Mouse (Mus musculus) CH12.LX (cell line): ENCODE results near the gene Fbxo42.
"Not testable (repeated sequence)": the region's sequence is repeated elsewhere in the genome, so short reads cannot be mapped to it uniquely, and the experiment has no call there.

Experiments used
- CTCF ChIP-seq, 2 experiments: IDR thresholded peaks in 1 of 2; conservative IDR thresholded peaks in 1 of 2; 2 replicates each; pipeline ENCODE4 v1.5.1; 2011 to 2012; ENCODE audit warnings: low read depth in 2 of 2, low read length in 2 of 2, improper control_type of control experiment in 1 of 2, inconsistent platforms in 1 of 2, mild to moderate bottlenecking in 1 of 2, moderate library complexity in 1 of 2
- JUND ChIP-seq: conservative IDR thresholded peaks from 2 replicates; pipeline ENCODE4 v1.6.1; 2011; ENCODE audit warnings: low read depth, low read length, improper control_type of control experiment
- KAT2A ChIP-seq: IDR thresholded peaks from 2 replicates; pipeline ENCODE4 v1.6.1; 2012; ENCODE audit warnings: low read length, improper control_type of control experiment, inconsistent platforms; ENCODE audit not compliant: insufficient replicate concordance
- MEF2A ChIP-seq: IDR thresholded peaks from 2 replicates; pipeline ENCODE4 v1.6.1; 2014; ENCODE audit warnings: low read depth, mild to moderate bottlenecking, inconsistent platforms, low read length, improper control_type of control experiment, borderline replicate concordance
- MXI1 ChIP-seq: IDR thresholded peaks from 2 replicates; pipeline ENCODE4 v1.6.1; 2011; ENCODE audit warnings: mild to moderate bottlenecking, low read depth, low read length, improper control_type of control experiment
- POLR2A ChIP-seq: IDR thresholded peaks from 2 replicates; pipeline ENCODE4 v1.6.1; 2011; ENCODE audit warnings: low read depth, mild to moderate bottlenecking, improper control_type of control experiment, low read length
- UBTF ChIP-seq: IDR thresholded peaks from 2 replicates; pipeline ENCODE4 v1.6.1; 2012; ENCODE audit warnings: low read depth, mild to moderate bottlenecking, inconsistent platforms, low read length, improper control_type of control experiment, moderate library complexity
- ZMIZ1 ChIP-seq: IDR thresholded peaks from 2 replicates; pipeline ENCODE4 v1.6.1; 2012; ENCODE audit warnings: low read depth, mild to moderate bottlenecking, inconsistent platforms, low read length, improper control_type of control experiment

GRCm38 (mm10) chr4:141145124-141145523, 2.6 kb upstream of the Fbxo42 start:
- not testable (repeated sequence) for TF ChIP-seq JUND; KAT2A; POLR2A; CTCF (conservative IDR thresholded peaks at IDR 0.05 in 1 of 2, IDR thresholded peaks at IDR 0.05 in 1 of 2; ENCODE audit: low read depth in 2 of 2, low read length in 2 of 2); MXI1; ZMIZ1; UBTF; MEF2A
